Mouse (Mus musculus) induced T-regulatory cell, adult 2 months (primary cell): ENCODE measurements around the gene 1700028P14Rik.
"Not testable (repeated sequence)": the region's sequence is repeated elsewhere in the genome, so short reads cannot be mapped to it uniquely, and the experiment has no call there.

ENCODE experiments used
- DNase-seq: peaks from one replicate; pipeline ENCODE4 v3.0.0-alpha.2; 2012; ENCODE audit warnings: low read depth

1700028P14Rik gene

GRCm38 (mm10) chr19:23652644-23653043, at the start of gene 1700028P14Rik:
1700028P14Rik (minus strand) TSS chr19:23652812.
- no peak for DNase-seq

GRCm38 (mm10) chr19:23699131-23699530, 46.5 kb upstream of the 1700028P14Rik start:
- DNase-seq, result no peak

GRCm38 (mm10) chr19:23698366-23698765, 45.8 kb upstream of the 1700028P14Rik start:
- no peak for DNase-seq

GRCm38 (mm10) chr19:23697861-23698260, 45.2 kb upstream of the 1700028P14Rik start:
- no peak for DNase-seq

GRCm38 (mm10) chr19:23694344-23694743, 41.7 kb upstream of the 1700028P14Rik start:
- DNase-seq, result no peak

- DNase-seq, result peak; percentile 20
These were observed 35.9 kb upstream of the 1700028P14Rik start for GRCm38 (mm10) chr19:23688421-23688946.

GRCm38 (mm10) chr19:23687296-23688021, 34.8 kb upstream of the 1700028P14Rik start, which contains the start of gene Ptar1:
Ptar1 (plus strand) TSS chr19:23687429.
- peak; percentile 91 for DNase-seq

- DNase-seq, result no peak
These were observed 34.3 kb upstream of the 1700028P14Rik start for GRCm38 (mm10) chr19:23686962-23687295.

GRCm38 (mm10) chr19:23675656-23676055, 23.0 kb upstream of the 1700028P14Rik start:
- DNase-seq, result not testable (repeated sequence)

- DNase-seq, result no peak
These were observed 20.4 kb upstream of the 1700028P14Rik start for GRCm38 (mm10) chr19:23673021-23673420.

- no peak for DNase-seq
These were observed 15.6 kb upstream of the 1700028P14Rik start for GRCm38 (mm10) chr19:23668142-23668655.

GRCm38 (mm10) chr19:23664083-23664482, 11.5 kb upstream of the 1700028P14Rik start:
- no peak for DNase-seq

GRCm38 (mm10) chr19:23658350-23658749, 5.7 kb upstream of the 1700028P14Rik start:
- DNase-seq, result no peak

GRCm38 (mm10) chr19:23657261-23657932, 4.8 kb upstream of the 1700028P14Rik start:
- no peak for DNase-seq

- DNase-seq, result no peak
These were observed 542 bp upstream of the 1700028P14Rik start for GRCm38 (mm10) chr19:23653154-23653553.

GRCm38 (mm10) chr19:23647308-23647707, 5.3 kb downstream of the 1700028P14Rik start:
- DNase-seq, result no peak

GRCm38 (mm10) chr19:23645347-23645746, 7.3 kb downstream of the 1700028P14Rik start:
- no peak for DNase-seq

- DNase-seq, result no peak
These were observed 8.8 kb downstream of the 1700028P14Rik start for GRCm38 (mm10) chr19:23643819-23644218.

- DNase-seq, result no peak
These were observed 15.8 kb downstream of the 1700028P14Rik start for GRCm38 (mm10) chr19:23636786-23637185.

GRCm38 (mm10) chr19:23631611-23632492, 20.8 kb downstream of the 1700028P14Rik start:
- DNase-seq, result no peak

- no peak for DNase-seq
These were observed 38.3 kb downstream of the 1700028P14Rik start for GRCm38 (mm10) chr19:23614268-23614667.

- no peak for DNase-seq
These were observed 42.9 kb downstream of the 1700028P14Rik start for GRCm38 (mm10) chr19:23609724-23610123.
